ENCODE assay signal across 11 mouse cellular contexts in genomic region chr4:154170021-154170420, GRCm38 (mm10). TPM values are rescaled to one million over a fixed set of nuclear protein-coding genes. Genes with fewer than 3 reads are reported as not detected.
A peak's percentile ranks its signal among the peaks of the same experiment; 100 is the strongest.
DNase-seq lines count a peak whose midpoint lies in the region; ATAC-seq and TF ChIP-seq lines count a peak whose summit lies in the region.
"Had no signal": no experiment of that assay in that cellular context is flagged by ENCODE, and none has a peak within 500 bp of the region (broad histone marks: within the 10 kb centered on the region; RNA-seq: fewer than 3 reads in every experiment).

No protein-coding gene starts in this region.

- peaks cover 53% of the 10 kb centered on the region for H3K27me3 ChIP-seq in heart, postnatal 0 days (ENCODE audit: control insufficient read depth, insufficient read depth, low read length)
- H3K27me3 ChIP-seq in embryonic facial prominence, embryonic 12.5 days: peaks cover 27% of the 10 kb centered on the region
- H3K27me3 ChIP-seq in hindbrain, postnatal 0 days (ENCODE audit: insufficient read depth, low read length): peaks cover 22% of the 10 kb centered on the region; the same call in 1 of the 2 replicates
- peaks cover 52% of the 10 kb centered on the region for H3K27me3 ChIP-seq in midbrain, embryonic 13.5 days

- no peak overlapping the region for H3K27ac ChIP-seq in heart, postnatal 0 days (ENCODE audit: low read depth)
- no peak overlapping the region for H3K27ac ChIP-seq in embryonic facial prominence, embryonic 12.5 days
- H3K27ac ChIP-seq in hindbrain, postnatal 0 days: no peak overlapping the region
- H3K27ac ChIP-seq in midbrain, embryonic 13.5 days: no peak overlapping the region

- H3K9me3 ChIP-seq in heart, postnatal 0 days (replicated peaks; ENCODE audit: control insufficient read depth, low read length): no peaks in the 10 kb centered on the region
- no peaks in the 10 kb centered on the region for H3K9me3 ChIP-seq in embryonic facial prominence, embryonic 12.5 days
- H3K9me3 ChIP-seq in hindbrain, postnatal 0 days (ENCODE audit: low read length): no peaks in the 10 kb centered on the region
- H3K9me3 ChIP-seq in midbrain, embryonic 13.5 days: no peaks in the 10 kb centered on the region

- no peak for ATAC-seq in heart, postnatal 0 days (ENCODE audit: insufficient read depth, low read depth)
- ATAC-seq in embryonic facial prominence, embryonic 12.5 days (ENCODE audit: insufficient number of reproducible peaks, insufficient read depth, low FRiP score, low TSS enrichment): peak; percentile 12; the same call in 1 of the 2 replicates
- no peak for ATAC-seq in hindbrain, postnatal 0 days
- ATAC-seq in midbrain, embryonic 13.5 days: peak; percentile 47

- H3K4me2 ChIP-seq in heart, postnatal 0 days (ENCODE audit: low read depth, low read length): peak overlapping the region; percentile 71
- peak overlapping the region; percentile 93 for H3K4me2 ChIP-seq in embryonic facial prominence, embryonic 12.5 days (replicated peaks)
- H3K4me2 ChIP-seq in hindbrain, postnatal 0 days (ENCODE audit: low read depth, low read length): peak overlapping the region; percentile 85
- H3K4me2 ChIP-seq in midbrain, embryonic 13.5 days (replicated peaks): peak overlapping the region; percentile 97

- no peak for TF ChIP-seq EP300 in heart, postnatal 0 days (IDR thresholded peaks at IDR 0.05; ENCODE audit: low read depth)

- no peak overlapping the region for H3K9ac ChIP-seq in heart, postnatal 0 days (replicated peaks; ENCODE audit: low read depth, low read length)
- H3K9ac ChIP-seq in embryonic facial prominence, embryonic 12.5 days: peak overlapping the region; percentile 28; the same call in 1 of the 2 replicates
- H3K9ac ChIP-seq in hindbrain, postnatal 0 days (replicated peaks; ENCODE audit: low read length): no peak overlapping the region
- no peak overlapping the region for H3K9ac ChIP-seq in midbrain, embryonic 13.5 days (replicated peaks)

- H3K36me3 ChIP-seq in heart, postnatal 0 days (replicated peaks; ENCODE audit: control insufficient read depth, insufficient read depth, low read length): no peaks in the 10 kb centered on the region
- H3K36me3 ChIP-seq in embryonic facial prominence, embryonic 12.5 days: no peaks in the 10 kb centered on the region
- H3K36me3 ChIP-seq in hindbrain, postnatal 0 days (ENCODE audit: insufficient read depth, low read length): no peaks in the 10 kb centered on the region
- H3K36me3 ChIP-seq in midbrain, embryonic 13.5 days: no peaks in the 10 kb centered on the region

- no peak for TF ChIP-seq CTCF in heart, postnatal 0 days (IDR thresholded peaks at IDR 0.05; ENCODE audit: low read depth)
- TF ChIP-seq CTCF in hindbrain, postnatal 0 days (IDR thresholded peaks at IDR 0.05; ENCODE audit: low read depth): no peak

- DNase-seq in heart, postnatal 0 days (ENCODE audit: low spot score): no peak
- DNase-seq in heart, postnatal 25 days (ENCODE audit: low spot score): no peak
- DNase-seq in hindbrain, postnatal 0 days (ENCODE audit: low spot score): no peak
- DNase-seq in adrenal gland, postnatal 4 days (ENCODE audit: low spot score in 2 of 2): no peak
- no peak for DNase-seq in gastrocnemius, postnatal 10 days
- DNase-seq in adrenal gland, postnatal 10 days: no peak
- DNase-seq: gastrocnemius, postnatal 25 days; thymus, adult 2 months had no signal

- 1% methylated on average over 15 of the region's 15 CpGs for WGBS in heart, postnatal 0 days
- WGBS in embryonic facial prominence, embryonic 12.5 days: 1% methylated on average over 15 of the region's 15 CpGs
- 2% methylated on average over 15 of the region's 15 CpGs for WGBS in hindbrain, postnatal 0 days
- WGBS in midbrain, embryonic 13.5 days: 1% methylated on average over 15 of the region's 15 CpGs

- H3K4me3 ChIP-seq in heart, postnatal 0 days (ENCODE audit: low read depth, low read length): peak overlapping the region; percentile 53
- H3K4me3 ChIP-seq in embryonic facial prominence, embryonic 12.5 days: peak overlapping the region; percentile 65
- H3K4me3 ChIP-seq in hindbrain, postnatal 0 days (ENCODE audit: low read length): peak overlapping the region; percentile 48
- peak overlapping the region; percentile 57 for H3K4me3 ChIP-seq in midbrain, embryonic 13.5 days (replicated peaks)

- H3K4me1 ChIP-seq in heart, postnatal 0 days (ENCODE audit: control insufficient read depth, insufficient read depth): no peaks in the 10 kb centered on the region
- peaks cover 36% of the 10 kb centered on the region for H3K4me1 ChIP-seq in embryonic facial prominence, embryonic 12.5 days
- peaks cover 5% of the 10 kb centered on the region; the same call in 1 of the 2 replicates for H3K4me1 ChIP-seq in hindbrain, postnatal 0 days (ENCODE audit: insufficient read depth, low read length)
- peaks cover 33% of the 10 kb centered on the region for H3K4me1 ChIP-seq in midbrain, embryonic 13.5 days (replicated peaks)

- intact Hi-C loops in heart, postnatal 25 days (cut with DNase I): no loop called here

RNA-seq across cellular contexts. Expression of gene Megf6, which starts 0.5 kb away (rescaled TPM):
- total RNA-seq in heart, postnatal 0 days (2014; rRNA removed; ENCODE audit: low replicate concordance): 53.3 and 79.8 TPM in 2 replicates
- polyA plus RNA-seq in heart, postnatal 0 days (2015; fragmentation: Nextera tagmentation; extraction: Ambion mirVana): 11.6 and 12.9 TPM in 2 replicates
- total RNA-seq in heart, postnatal 25 days (2021): 1 to 10 TPM; 7.4 to 8.9 TPM
- polyA plus RNA-seq in embryonic facial prominence, embryonic 12.5 days (2016; fragmentation: Nextera tagmentation; extraction: Ambion mirVana): 60.5 and 63.2 TPM in 2 replicates
- total RNA-seq in hindbrain, postnatal 0 days (2014; rRNA removed): 40.5 and 54.8 TPM in 2 replicates
- polyA plus RNA-seq in hindbrain, postnatal 0 days (2015; fragmentation: Nextera tagmentation; extraction: Ambion mirVana): 7.0 and 7.2 TPM in 2 replicates
- 6.8 and 6.9 TPM in 2 replicates for polyA plus RNA-seq in midbrain, embryonic 13.5 days (2015; fragmentation: Nextera tagmentation; extraction: Ambion mirVana)
- total RNA-seq in adrenal gland, postnatal 4 days (2021): 10 to 100 TPM; 18.0 to 19.6 TPM
- total RNA-seq in gastrocnemius, postnatal 10 days (2021): 1 to 10 TPM; 4.4 to 4.7 TPM
- 10 to 100 TPM in 1 of 2 experiments, 1 to 10 TPM in 1; 9.5 to 10.3 TPM for total RNA-seq in adrenal gland, postnatal 10 days (2021)
- total RNA-seq: CH12.LX had no signal

RNA-seq across cellular contexts. Expression of gene Tprgl, which starts 9.6 kb away (rescaled TPM):
- 116 and 146 TPM in 2 replicates for total RNA-seq in heart, postnatal 0 days (2014; rRNA removed; ENCODE audit: low replicate concordance)
- 123 and 131 TPM in 2 replicates for polyA plus RNA-seq in heart, postnatal 0 days (2015; fragmentation: Nextera tagmentation; extraction: Ambion mirVana)
- total RNA-seq in heart, postnatal 25 days (2021): 100 to 1,000 TPM; 118 to 124 TPM
- 144 and 146 TPM in 2 replicates for polyA plus RNA-seq in embryonic facial prominence, embryonic 12.5 days (2016; fragmentation: Nextera tagmentation; extraction: Ambion mirVana)
- 212 and 220 TPM in 2 replicates for total RNA-seq in hindbrain, postnatal 0 days (2014; rRNA removed)
- 228 and 239 TPM in 2 replicates for polyA plus RNA-seq in hindbrain, postnatal 0 days (2015; fragmentation: Nextera tagmentation; extraction: Ambion mirVana)
- polyA plus RNA-seq in midbrain, embryonic 13.5 days (2015; fragmentation: Nextera tagmentation; extraction: Ambion mirVana): 161 and 173 TPM in 2 replicates
- 100 to 1,000 TPM; 137 to 140 TPM for total RNA-seq in adrenal gland, postnatal 4 days (2021)
- 10 to 100 TPM; 80.1 to 90.4 TPM for total RNA-seq in gastrocnemius, postnatal 10 days (2021)
- 100 to 1,000 TPM; 111 to 120 TPM for total RNA-seq in adrenal gland, postnatal 10 days (2021)

RNA-seq across cellular contexts. Expression of gene Wrap73, which starts 27.8 kb away (rescaled TPM):
- total RNA-seq in heart, postnatal 0 days (2014; rRNA removed; ENCODE audit: low replicate concordance): 18.5 and 24.0 TPM in 2 replicates
- 14.3 and 16.6 TPM in 2 replicates for polyA plus RNA-seq in heart, postnatal 0 days (2015; fragmentation: Nextera tagmentation; extraction: Ambion mirVana)
- 10 to 100 TPM; 10.9 to 11.6 TPM for total RNA-seq in heart, postnatal 25 days (2021)
- polyA plus RNA-seq in embryonic facial prominence, embryonic 12.5 days (2016; fragmentation: Nextera tagmentation; extraction: Ambion mirVana): 49.8 TPM in 2 replicates
- total RNA-seq in hindbrain, postnatal 0 days (2014; rRNA removed): 55.0 and 76.7 TPM in 2 replicates
- 36.3 and 36.5 TPM in 2 replicates for polyA plus RNA-seq in hindbrain, postnatal 0 days (2015; fragmentation: Nextera tagmentation; extraction: Ambion mirVana)
- 47.8 and 50.9 TPM in 2 replicates for polyA plus RNA-seq in midbrain, embryonic 13.5 days (2015; fragmentation: Nextera tagmentation; extraction: Ambion mirVana)
- total RNA-seq in adrenal gland, postnatal 4 days (2021): 10 to 100 TPM; 17.8 to 18.7 TPM
- total RNA-seq in gastrocnemius, postnatal 10 days (2021): 10 to 100 TPM in 1 of 2 experiments, 1 to 10 TPM in 1; 9.7 to 10.5 TPM
- 10 to 100 TPM; 15.2 to 19.1 TPM for total RNA-seq in adrenal gland, postnatal 10 days (2021)

RNA-seq across cellular contexts. Expression of gene Trp73, which starts 30.0 kb away (rescaled TPM):
- not detected in 2 replicates for total RNA-seq in heart, postnatal 0 days (2014; rRNA removed; ENCODE audit: low replicate concordance)
- polyA plus RNA-seq in heart, postnatal 0 days (2015; fragmentation: Nextera tagmentation; extraction: Ambion mirVana): 0.08 TPM in 1 of 2 replicates, not detected in the other
- not detected for total RNA-seq in heart, postnatal 25 days (2021)
- 1.5 and 2.3 TPM in 2 replicates for polyA plus RNA-seq in embryonic facial prominence, embryonic 12.5 days (2016; fragmentation: Nextera tagmentation; extraction: Ambion mirVana)
- total RNA-seq in hindbrain, postnatal 0 days (2014; rRNA removed): 0.83 and 1.2 TPM in 2 replicates
- 0.96 and 1.3 TPM in 2 replicates for polyA plus RNA-seq in hindbrain, postnatal 0 days (2015; fragmentation: Nextera tagmentation; extraction: Ambion mirVana)
- polyA plus RNA-seq in midbrain, embryonic 13.5 days (2015; fragmentation: Nextera tagmentation; extraction: Ambion mirVana): 0.55 and 1.5 TPM in 2 replicates
- total RNA-seq in adrenal gland, postnatal 4 days (2021): under 1 TPM in 1 of 2 experiments, not detected in 1; 0.11 TPM
- not detected for total RNA-seq in gastrocnemius, postnatal 10 days (2021)
- total RNA-seq in adrenal gland, postnatal 10 days (2021): under 1 TPM in 1 of 2 experiments, not detected in 1; 0.15 TPM

Comparison
In these comparisons a context has a peak if more than half of its experiments do, and no peak if none do; other contexts are left out.
1. ATAC-seq: peak in embryonic facial prominence, embryonic 12.5 days (single experiment) and midbrain, embryonic 13.5 days (single experiment); none in heart, postnatal 0 days (single experiment) and hindbrain, postnatal 0 days (single experiment).
2. Peak in every context shown above with its lines, with median percentiles within 50 percentile points of each other: H3K4me2 ChIP-seq and H3K4me3 ChIP-seq.